Mouse (Mus musculus) retina, postnatal 7 days (tissue): ENCODE results near the gene BC107364.
"Not testable (repeated sequence)": the region's sequence is repeated elsewhere in the genome, so short reads cannot be mapped to it uniquely, and the experiment has no call there.

Experiments used
- DNase-seq: peaks from one replicate; pipeline ENCODE4 v3.0.0-alpha.2; 2012; ENCODE audit warnings: low read depth, low spot score

BC107364 gene

DNA sequence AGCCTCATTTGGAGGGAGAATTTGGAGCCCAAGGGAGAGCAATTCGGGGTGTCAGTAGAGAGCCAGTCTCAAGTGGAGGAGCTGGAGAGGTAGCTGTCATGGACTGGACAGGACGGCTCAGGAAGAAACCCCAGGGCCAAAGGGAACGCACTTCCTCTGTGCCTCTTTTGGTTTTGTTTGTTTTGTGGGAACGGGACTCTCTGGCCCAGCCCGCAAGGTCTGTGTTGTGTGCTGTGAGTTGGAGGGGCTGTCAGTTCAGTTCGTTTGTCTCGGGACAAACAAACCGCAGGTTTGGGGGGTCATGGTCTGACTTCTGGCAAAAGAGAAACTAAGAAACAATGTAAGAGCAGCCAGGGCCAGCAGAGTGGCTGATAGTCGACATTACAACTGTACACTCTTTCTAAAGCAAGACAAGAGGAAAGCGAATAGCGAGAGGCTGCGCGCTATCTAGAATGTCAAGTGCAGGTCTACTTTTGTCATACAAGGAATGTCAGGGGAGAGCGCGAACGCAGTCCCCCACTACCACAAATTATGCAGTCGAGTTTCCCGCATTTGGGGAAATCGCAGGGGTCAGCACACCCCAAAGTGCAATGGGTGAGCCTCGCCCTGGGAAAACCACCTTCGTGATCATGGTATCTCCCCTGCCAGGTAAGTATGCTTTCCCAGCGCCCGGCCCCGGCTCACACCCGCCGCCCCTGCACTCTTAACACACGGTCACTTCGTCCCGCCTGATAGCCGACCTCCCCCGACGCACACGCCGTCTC is 34.1 kb upstream of the BC107364 start:
- DNase-seq: not testable (repeated sequence)

DNA sequence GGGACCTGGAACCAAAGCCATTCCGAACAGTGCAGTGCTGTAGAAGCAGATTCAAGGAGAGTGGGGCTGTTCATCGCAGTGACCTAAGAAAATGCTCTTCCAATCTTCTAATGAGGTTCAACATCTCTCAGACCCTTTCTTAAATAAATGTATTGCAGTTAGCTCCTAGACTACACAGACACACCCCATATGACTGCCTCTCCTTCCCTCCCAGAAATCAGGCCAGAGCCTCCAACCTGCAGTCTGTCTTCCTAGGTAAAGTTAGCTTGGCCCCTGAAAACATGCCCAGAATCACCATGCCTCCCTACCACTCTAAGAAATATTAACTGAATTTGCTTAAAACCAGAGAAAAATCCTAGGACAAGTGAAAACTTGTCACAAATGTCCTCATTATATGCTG is 33.3 kb upstream of the BC107364 start:
- no peak for DNase-seq

DNA sequence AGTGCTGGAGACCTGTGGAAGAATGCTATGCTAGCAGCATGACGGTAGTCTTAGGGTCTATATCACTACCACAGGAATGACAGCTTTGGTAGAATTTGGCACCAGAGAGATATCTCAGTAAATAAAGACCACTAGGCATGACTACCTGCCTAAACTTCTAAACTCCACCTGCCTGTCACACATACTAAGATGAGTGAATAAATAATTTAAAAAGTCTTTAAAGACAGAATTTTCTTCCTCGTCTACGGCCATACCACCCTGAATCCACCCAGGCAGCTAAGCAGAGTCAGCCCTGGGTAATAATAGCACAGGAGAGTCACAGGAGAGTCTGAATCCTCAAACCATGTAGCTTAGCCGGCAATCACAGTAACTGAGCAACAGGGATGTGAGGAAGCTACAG is 32.8 kb upstream of the BC107364 start:
- DNase-seq: no peak

DNA sequence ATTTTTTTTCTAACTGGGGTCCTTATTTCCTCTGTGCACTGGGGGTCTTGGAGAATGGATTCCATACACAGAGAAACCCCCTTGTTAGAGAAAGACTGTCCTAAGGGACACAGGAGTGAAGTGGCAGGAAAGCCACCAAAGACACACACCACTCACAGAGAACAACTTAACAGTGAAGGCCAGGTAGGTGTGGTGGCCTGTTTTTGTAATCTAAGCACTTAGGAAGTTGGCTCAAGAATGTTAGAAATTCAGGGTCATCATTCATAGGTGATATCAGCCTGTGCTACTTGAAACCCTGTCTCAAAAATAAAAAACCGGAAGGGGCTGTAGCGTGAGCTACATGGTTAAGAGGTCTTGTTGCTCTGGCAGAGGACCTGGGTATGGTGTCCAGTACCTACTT is 31.8 kb upstream of the BC107364 start:
- no peak for DNase-seq

DNA sequence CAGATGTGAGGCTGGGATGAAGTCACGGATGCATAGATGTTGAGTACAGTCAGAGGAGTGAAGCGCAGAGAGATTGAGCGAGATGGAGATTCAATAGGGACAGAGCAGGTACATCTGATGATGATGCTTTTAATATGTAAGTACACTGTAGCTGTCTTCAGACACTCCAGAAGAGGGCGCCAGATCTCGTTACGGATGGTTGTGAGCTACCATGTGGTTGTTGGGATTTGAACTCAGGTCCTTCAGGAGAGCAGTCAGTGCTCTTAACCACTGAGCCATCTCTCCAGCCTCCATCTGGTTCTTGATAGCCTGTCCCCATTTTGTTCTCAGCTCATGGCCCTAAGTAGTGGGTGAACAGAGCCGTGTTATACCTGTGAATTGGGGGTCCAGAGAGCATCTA is 30.9 kb upstream of the BC107364 start:
- DNase-seq: not testable (repeated sequence)

DNA sequence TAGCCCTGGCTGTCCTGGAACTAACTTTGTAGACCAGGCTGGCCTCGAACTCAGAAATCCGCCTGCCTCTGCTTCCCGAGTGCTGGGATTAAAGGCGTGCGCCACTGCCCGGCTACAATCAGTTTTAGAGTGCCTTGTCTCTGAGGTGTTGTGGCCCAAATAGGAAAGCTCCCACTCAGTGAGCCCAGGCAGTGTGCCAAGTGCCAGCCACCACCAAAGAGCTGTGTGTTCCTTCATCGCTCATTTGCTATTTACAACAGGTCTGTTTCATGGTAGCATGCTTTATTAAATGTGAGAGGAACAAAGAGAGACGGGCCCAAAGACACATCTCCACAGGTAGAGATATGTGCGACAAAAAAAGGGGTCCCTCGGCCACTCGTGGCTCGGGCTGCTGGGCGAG is 30.3 kb upstream of the BC107364 start:
- DNase-seq: no peak

DNA sequence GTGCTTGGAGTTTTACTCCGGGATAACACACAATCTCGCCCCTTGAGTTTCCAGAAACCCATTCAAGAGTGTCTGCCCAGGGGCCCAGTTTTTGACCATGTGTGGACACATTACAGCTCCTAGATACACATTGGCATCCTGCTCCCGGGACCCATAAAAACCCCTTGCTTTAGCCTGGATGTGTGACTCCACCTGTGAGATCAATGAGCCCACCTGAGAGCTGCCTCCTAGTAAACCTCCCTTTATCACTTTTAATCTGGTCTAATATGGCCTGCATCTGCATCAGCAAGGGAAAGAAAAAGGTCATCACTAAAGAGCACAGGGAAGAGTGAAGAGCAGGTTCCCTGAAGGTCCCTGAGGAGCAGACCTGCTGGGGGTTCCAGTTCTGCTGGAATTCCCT is 29.8 kb upstream of the BC107364 start:
- DNase-seq: no peak

DNA sequence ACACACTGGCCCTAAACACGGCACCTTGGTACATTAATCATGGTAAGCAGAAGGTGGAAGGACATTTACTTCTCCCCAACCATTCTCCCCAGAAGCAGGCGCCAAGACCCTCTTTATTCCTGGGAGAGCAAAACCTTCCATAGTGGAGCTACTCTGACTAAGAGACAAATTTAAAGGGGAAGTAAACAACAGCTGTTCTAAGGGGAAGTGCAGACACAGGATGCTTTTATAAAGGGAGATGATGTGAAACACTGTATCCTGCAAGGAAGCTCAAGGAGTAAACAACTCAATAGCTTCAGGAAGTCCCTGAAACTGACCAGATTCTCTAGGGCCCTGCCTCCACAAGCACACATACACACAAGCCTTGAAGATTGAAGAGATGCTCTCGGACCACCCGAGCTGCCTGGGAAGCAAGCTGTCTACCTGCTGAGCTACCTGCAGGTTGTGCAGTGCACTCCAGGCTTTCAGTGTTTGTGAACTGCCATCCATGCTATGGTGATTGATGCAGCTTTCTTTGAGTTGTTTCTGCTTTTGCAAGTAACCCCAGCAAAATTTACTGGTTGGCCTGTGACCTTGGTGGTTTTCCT is 28.7 kb upstream of the BC107364 start:
- DNase-seq: no peak

DNA sequence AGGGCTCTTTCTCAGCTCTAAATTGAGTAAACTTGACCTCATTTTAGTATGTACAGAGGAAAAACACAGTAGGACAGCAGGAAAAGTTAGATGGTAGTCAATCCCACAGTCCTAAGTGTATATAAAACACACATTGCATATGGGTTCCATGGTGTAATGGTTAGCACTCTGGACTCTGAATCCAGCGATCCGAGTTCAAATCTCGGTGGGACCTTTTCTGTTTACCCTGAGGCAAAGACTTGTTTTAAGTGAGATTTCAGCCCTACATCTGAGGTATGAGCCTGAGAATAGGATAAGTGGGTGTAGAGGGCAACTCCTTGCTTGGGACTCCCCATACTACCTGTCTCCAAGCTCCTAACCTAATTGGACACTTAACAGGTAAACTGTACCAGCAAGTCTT is 27.1 kb upstream of the BC107364 start:
- no peak for DNase-seq

DNA sequence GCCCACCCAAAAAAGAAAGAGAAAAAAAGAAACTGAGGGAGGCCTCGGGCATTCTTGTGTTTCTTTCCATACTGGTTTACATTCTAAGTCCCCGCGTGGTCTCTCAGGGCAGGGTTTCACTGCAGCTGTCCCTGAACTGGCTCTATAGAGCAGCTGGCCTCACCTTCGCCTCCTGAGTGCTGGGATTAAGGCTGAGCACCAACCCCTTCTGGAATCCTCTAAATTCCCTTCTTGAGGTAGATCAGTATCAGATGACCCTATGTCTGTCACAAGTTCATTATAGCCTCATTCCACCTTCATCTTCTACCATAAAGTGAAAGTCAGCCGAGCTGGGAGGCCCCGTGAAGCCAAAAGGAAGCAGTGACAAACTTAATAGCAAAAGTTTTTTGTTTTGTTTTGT is 25.5 kb upstream of the BC107364 start:
- DNase-seq: no peak

DNA sequence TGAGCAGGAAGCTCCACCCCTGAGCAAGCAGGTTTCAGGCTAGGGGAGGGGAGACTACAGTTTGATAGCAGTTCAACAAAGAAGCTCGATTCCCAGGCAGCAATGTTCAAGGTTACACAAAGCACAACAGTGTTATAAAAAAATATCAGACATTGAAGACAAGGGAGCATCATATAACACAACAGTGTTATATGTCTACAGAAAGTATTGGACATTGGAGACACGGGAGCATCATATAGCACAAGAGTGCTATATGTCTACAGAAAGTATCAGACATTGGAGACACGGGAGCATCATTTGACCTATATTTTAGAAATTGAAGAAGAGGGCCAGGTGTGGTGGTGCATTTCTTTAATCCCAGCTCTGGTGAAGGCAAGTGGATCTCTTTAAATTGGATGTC is 25.0 kb upstream of the BC107364 start:
- DNase-seq: no peak

DNA sequence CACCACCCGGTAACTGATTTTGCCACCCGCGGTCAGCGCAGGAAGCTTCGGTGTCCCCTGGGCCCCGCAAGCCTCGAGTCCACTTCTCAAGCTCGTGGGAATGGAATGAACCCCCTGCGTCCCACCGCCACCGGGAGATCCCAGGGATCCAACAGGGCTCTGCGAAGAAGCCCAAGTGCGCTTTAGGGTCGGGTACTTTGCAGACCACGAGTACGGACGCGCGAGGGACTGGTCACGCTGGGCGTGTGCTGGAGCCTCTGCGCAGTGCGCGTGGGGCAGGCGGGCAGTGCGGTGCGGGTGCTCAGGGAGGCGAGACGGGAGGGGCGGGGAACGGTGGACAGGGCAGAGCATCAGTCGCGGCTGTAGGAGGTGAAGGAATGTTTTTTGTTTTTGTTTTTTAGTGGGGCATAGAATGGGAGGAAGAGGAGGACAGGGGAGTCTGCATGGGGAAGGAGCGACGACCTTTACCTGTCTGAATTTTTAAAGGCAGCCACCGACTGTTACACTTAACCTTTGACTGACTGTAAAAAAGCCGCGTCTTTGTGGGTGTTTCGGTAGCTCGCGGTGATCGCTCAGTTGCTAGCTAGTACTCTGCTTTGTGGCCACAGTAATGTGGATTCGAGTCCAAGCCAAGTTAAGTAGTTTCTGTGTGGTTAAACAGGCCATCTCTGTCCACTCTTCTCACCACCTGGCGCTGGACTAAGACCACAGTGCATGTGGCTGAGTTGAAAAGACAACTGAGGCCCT is 23.0 kb upstream of the BC107364 start:
- DNase-seq: no peak

DNA sequence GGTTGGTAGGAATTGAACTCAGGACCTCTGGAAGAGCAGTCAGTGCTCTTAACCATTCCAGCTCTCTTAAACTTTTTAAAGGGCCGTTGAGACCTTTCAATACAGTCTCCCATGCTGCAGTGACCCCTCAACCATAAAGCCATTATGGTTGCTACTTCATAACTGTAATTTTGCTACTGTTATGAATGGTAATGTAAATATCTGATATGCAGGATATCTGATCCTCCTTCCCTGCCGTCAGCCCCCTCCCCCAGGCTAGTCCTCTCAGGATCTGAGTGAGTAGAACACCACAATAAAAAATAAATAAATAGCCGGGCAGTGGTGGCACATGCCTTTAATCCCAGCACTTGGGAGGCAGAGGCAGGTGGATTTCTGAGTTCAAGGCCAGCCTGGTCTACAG is 21.4 kb upstream of the BC107364 start:
- not testable (repeated sequence) for DNase-seq

DNA sequence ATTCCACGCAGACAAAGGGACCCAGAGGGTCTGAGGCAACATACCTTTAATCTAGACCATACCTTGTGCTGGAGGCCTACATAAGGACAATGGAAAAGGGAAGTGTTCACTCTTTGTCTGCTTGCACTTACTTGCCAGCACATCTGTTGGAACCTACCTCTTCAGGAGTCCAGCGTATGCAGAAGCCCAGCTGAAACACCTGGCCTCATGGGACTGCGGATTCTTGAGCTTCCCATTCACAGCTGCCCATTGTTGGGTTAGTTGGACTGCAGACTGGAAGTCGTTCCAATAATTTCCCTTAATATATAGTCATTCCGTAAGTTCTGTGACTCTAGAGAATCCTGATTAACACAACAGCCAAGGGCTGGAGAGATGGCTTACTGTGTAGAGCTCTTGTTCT is 20.0 kb upstream of the BC107364 start:
- DNase-seq: no peak

DNA sequence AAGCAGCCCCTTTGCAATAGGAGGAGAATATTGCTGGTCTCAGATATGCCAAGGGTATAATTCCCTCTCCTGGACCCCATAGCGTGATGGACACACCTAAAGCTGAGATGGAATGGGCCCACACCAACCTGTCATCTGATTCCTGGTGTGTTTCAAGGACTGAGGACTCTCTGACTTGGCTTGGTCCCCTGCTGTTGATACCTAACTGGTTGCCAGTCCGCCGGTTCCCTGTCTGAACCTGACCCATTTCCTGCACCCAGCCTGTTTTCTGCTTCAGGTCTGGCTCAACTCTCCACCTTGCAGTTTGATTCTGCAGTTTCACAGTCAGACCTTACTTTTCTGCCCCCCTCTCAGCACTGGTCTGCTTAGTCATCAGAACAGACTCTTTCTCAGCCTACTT is 17.5 kb upstream of the BC107364 start:
- DNase-seq: no peak

DNA sequence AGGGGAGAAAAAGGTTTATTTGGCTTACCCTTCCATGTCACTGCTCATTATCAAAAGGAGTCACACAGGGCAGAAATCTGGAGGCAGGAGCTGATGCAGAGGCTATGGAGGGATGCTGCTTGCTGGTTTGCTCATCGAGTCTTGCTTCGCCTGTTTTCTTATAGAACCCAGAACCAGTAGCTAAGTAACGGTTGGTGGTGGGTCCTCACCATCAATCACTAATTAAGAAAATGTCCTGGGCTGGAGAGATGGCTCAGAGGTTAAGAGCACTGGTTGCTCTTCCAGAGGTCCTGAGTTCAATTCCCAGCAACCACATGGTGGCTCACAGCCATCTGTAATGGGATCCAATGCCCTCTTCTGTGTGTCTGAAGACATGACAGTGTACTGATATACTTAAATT is 16.2 kb upstream of the BC107364 start:
- not testable (repeated sequence) for DNase-seq

DNA sequence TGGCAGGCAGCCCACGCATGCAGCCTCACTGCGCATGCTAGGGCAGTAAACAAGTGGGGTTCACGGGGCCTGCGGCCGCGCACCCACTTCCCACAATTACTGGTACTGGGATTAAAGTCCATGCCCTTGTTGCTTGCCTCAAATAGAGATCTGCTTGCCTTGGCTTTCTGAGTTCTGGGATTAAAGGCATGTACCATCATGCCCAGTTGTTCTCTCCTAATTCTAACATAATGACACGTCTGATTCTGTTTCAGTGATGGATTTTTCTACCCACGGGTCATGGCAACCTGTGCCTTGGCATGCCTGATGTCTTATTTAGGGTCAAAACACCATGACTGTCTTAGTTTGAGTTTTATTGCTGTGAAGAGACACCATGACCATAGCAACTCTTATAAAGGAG is 15.5 kb upstream of the BC107364 start:
- DNase-seq: no peak

DNA sequence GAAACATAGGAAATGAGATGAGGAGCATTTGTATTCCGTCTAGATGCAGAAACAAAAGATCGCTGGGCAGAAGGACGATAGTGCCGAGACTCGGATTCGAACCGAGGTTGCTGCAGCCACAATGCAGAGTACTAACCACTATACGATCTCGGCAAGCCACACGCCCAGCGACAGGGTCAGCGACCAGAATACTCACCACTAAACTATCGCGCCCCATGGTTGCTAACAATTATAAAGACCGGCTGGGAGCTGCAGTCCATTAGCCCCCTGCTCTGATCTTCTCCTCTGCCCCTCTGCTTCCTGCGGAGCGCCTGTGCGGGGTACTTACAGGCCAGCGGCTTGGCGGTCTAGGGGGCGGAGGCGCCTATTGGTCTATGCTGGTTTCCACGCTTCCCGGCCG is 11.8 kb upstream of the BC107364 start:
- DNase-seq: no peak

DNA sequence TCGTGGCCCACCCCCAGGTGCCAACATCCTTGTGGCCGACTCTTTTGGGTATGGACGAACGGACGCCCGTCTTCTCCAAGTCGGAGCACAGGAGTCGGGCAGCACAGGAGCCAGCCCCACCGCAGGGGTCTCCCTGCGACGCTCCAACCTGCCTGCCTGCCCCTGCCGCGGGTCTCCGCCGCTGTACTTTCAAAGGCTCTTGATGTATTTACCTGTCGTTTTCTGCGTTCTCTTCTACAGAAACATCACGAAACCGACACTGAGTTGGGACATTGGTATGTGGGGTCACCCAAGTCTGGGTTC is 8.4 kb upstream of the BC107364 start:
- not testable (repeated sequence) for DNase-seq

DNA sequence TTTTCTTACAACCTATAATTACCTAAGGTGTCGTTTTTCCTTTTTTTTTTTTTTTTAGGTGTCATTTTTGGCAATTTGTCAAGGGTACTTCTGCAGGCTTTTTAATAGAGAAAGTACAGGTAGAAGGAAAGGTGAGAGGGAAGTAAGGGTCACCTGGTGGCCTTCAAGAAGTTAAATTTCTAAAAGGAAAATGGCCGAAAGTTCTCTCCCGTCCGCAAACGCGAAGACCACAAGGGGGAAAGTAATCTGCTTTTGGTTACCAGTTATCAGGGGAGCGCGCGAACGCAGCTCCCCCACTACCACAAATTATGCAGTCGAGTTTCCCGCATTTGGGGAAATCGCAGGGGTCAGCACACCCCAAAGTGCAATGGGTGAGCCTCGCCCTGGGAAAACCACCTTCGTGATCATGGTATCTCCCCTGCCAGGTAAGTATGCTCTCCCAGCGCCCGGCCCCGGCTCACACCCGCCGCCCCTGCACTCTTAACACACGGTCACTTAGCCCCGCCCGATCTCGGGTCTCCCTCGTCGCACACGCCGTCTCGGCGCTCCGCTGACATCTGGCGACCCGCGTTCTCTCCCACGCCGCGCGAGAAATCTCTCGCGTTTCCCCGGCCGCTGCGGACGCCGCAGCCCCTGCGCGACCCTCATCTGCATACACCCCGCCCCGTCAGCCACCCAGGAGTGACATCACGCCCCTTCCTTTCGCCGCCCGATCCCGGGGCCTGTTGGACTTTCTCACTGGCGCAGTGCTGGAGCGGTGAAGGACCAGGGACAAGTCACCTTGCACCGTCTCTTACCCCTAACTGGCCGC is 7.9 kb upstream of the BC107364 start:
- not testable (repeated sequence) for DNase-seq

DNA sequence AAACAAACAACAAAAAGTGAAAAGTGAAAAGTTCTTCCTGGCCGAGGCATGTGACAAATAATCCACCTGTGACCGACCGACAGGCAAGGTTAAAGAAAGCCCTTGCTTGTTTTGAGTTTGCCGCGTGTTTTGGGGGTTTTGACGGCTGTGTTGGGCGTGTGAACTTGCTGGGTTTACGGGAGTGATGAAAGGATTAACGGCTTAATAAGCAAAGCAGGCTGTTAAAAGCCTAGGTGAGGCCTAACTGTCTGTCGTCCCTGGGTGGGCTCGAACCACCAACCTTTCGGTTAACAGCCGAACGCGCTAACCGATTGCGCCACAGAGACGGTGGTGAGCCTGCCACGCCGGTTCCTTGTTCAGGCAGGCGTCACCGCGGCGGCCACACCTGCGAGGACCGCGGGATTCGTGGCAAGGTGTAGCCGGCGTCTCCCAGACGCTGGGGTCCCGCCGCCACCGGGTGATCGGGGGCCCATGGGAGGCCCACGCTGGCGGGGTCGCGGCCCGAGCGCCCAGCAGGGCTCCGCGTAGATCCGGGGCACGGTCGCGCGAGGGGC is 6.9 kb upstream of the BC107364 start:
- DNase-seq: not testable (repeated sequence)

DNA sequence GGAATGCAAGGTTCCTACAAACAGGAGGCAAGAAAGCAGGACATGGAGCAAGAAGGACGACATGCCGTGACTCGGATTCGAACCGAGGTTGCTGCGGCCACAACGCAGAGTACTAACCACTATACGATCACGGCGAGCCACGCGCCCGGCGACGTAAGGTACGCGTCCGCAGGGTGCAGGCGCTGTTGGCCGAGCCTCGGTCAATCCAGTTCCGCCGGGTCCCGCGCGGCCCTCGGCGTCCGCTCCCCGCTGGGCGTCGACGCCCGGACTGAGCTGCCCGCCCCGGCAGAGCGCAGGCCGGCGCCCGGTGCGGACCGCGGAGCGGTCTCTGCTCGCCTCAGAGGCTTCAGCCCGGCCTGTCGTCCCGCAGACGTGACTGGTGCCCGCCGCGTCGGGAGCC is 5.9 kb upstream of the BC107364 start:
- DNase-seq: not testable (repeated sequence)
